Mouse (Mus musculus): ENCODE results near the gene Mn1.

DNA sequence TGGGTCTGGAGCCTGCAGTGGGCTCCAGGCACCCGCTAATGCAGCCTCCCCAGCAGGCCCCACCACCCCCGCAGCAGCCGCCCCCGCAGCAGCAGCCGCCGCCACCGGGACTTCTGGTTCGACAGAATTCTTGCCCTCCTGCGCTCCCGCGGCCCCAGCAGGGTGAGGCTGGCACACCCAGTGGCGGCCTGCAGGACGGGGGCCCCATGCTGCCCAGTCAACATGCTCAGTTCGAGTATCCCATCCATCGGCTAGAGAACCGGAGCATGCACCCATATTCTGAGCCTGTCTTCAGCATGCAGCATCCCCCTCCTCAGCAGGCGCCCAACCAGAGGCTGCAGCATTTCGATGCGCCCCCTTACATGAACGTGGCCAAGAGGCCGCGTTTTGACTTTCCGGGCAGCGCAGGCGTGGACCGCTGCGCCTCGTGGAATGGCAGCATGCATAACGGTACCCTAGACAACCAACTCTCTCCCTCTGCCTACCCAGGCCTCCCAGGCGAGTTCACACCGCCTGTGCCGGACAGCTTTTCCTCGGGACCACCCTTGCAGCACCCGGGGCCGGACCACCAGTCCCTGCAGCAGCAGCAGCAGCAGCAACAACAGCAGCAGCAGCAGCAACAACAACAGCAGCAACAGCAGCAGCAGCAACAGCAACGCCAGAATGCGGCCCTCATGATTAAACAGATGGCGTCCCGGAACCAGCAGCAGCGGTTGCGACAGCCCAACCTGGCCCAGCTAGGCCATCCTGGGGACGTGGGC, 2.1 kb downstream of the Mn1 start:
- TF ChIP-seq CTCF (IDR thresholded peaks at IDR 0.05; ENCODE audit: extremely low read depth, insufficient read depth, low read length) (no peak), POLR2A (IDR thresholded peaks at IDR 0.05; ENCODE audit: extremely low read depth, insufficient read depth, low read length) (no peak)

All from cortical plate, adult 2 months (tissue).